Comparison of ENCODE assay signal across 8 mouse cellular contexts in genomic region chr15:96283141-96283540, GRCm38 (mm10). TPM values are rescaled to one million over a fixed set of nuclear protein-coding genes. Genes with fewer than 3 reads are reported as not detected.
A peak's percentile ranks its signal among the peaks of the same experiment; 100 is the strongest.
DNase-seq lines count a peak whose midpoint lies in the region; ATAC-seq and TF ChIP-seq lines count a peak whose summit lies in the region.

No protein-coding gene starts in this region.

- H3K79me2 ChIP-seq in MEL (ENCODE audit: control insufficient read depth, insufficient read depth, low read length, poor library complexity) = peaks cover 75% of the 10 kb centered on the region

- no peak for ATAC-seq in hindbrain, embryonic 11.5 days (ENCODE audit: low FRiP score)

- H3K9me3 ChIP-seq in heart, embryonic 10.5 days = no peaks in the 10 kb centered on the region
- no peaks in the 10 kb centered on the region for H3K9me3 ChIP-seq in MEL (replicated peaks; ENCODE audit: insufficient read depth, low read length)
- H3K9me3 ChIP-seq in hindbrain, embryonic 11.5 days (ENCODE audit: control insufficient read depth, low read length) = no peaks in the 10 kb centered on the region; the same call in 1 of the 2 replicates
- no peaks in the 10 kb centered on the region; the same call in 1 of the 2 replicates for H3K9me3 ChIP-seq in midbrain, embryonic 10.5 days (replicated peaks)

- peak overlapping the region; percentile 45 for H3K4me2 ChIP-seq in hindbrain, embryonic 11.5 days (replicated peaks; ENCODE audit: low read depth, low read length)

- peaks cover 30% of the 10 kb centered on the region for H3K36me3 ChIP-seq in heart, embryonic 10.5 days
- H3K36me3 ChIP-seq in MEL (ENCODE audit: control insufficient read depth in 1 of 2, insufficient read depth in 2 of 2, low read length in 2 of 2) = peaks cover 2 to 44% of the 10 kb centered on the region in 2 experiments
- H3K36me3 ChIP-seq in hindbrain, embryonic 11.5 days (ENCODE audit: control insufficient read depth, insufficient read depth, low read length) = peaks cover 3% of the 10 kb centered on the region; the same call in 1 of the 2 replicates
- H3K36me3 ChIP-seq in midbrain, embryonic 10.5 days = peaks cover 44% of the 10 kb centered on the region

- peaks cover 25% of the 10 kb centered on the region; the same call in 1 of the 2 replicates for H3K4me1 ChIP-seq in heart, embryonic 10.5 days
- peaks cover 12 to 24% of the 10 kb centered on the region in 2 experiments for H3K4me1 ChIP-seq in MEL (ENCODE audit: control insufficient read depth in 1 of 2, insufficient read depth in 2 of 2, low read length in 2 of 2)
- H3K4me1 ChIP-seq in hindbrain, embryonic 11.5 days (replicated peaks; ENCODE audit: control insufficient read depth, insufficient read depth, low read length) = no peaks in the 10 kb centered on the region
- H3K4me1 ChIP-seq in midbrain, embryonic 10.5 days = peaks cover 35% of the 10 kb centered on the region

- peak overlapping the region; percentile 89 for H3K4me3 ChIP-seq in heart, embryonic 10.5 days
- H3K4me3 ChIP-seq in MEL (ENCODE audit: control insufficient read depth in 1 of 2, insufficient read depth in 1 of 2, low read depth in 2 of 2, low read length in 2 of 2) = peak overlapping the region in 1 of 2 experiments; percentile 12; a peak in 2 of 4 replicates
- peak overlapping the region; percentile 96 for H3K4me3 ChIP-seq in hindbrain, embryonic 11.5 days (ENCODE audit: low read depth, low read length)
- H3K4me3 ChIP-seq in midbrain, embryonic 10.5 days = peak overlapping the region; percentile 79

- WGBS in heart, embryonic 10.5 days = 83% methylated on average over 8 of the region's 8 CpGs
- 71% methylated on average over 8 of the region's 8 CpGs for WGBS in hindbrain, embryonic 11.5 days
- WGBS in midbrain, embryonic 10.5 days = 78% methylated on average over 8 of the region's 8 CpGs

- H3K9ac ChIP-seq in MEL (ENCODE audit: control insufficient read depth, low read depth, low read length, poor library complexity, severe bottlenecking) = peak overlapping the region; percentile 100
- no peak overlapping the region for H3K9ac ChIP-seq in hindbrain, embryonic 11.5 days (ENCODE audit: low read depth, low read length)

- no peak for TF ChIP-seq EP300 in MEL (IDR thresholded peaks at IDR 0.05; ENCODE audit: low read depth in 1 of 2, low read length in 2 of 2)

- H3K27ac ChIP-seq in heart, embryonic 10.5 days = no peak overlapping the region
- H3K27ac ChIP-seq in MEL (ENCODE audit: control insufficient read depth, low read depth, low read length) = no peak overlapping the region
- no peak overlapping the region for H3K27ac ChIP-seq in hindbrain, embryonic 11.5 days (ENCODE audit: low read depth, low read length)
- peak overlapping the region; percentile 100; the same call in 1 of the 2 replicates for H3K27ac ChIP-seq in midbrain, embryonic 10.5 days (replicated peaks)

- no peak for TF ChIP-seq POLR2A in MEL (IDR thresholded peaks at IDR 0.05; ENCODE audit: control insufficient read depth in 1 of 2, insufficient read depth in 1 of 2, low read depth in 1 of 2, low read length in 2 of 2, poor library complexity in 1 of 2)

- DNase-seq in heart, embryonic 10.5 days (ENCODE audit: low spot score) = no peak
- no peak for DNase-seq in heart, adult 9 months (ENCODE audit: low spot score in 2 of 2)
- DNase-seq in MEL (ENCODE audit: low read depth, low spot score) = no peak
- DNase-seq in hindbrain, embryonic 11.5 days (ENCODE audit: low spot score) = no peak
- DNase-seq in midbrain, embryonic 10.5 days (ENCODE audit: low spot score) = no peak
- DNase-seq in natural killer cell, adult 2 months (ENCODE audit: low spot score in 2 of 2) = no peak
- DNase-seq in embryo, embryonic 9.5 days (ENCODE audit: extremely low spot score) = no peak
- no peak for DNase-seq in cerebellum, adult 11 months

- no peak for TF ChIP-seq CTCF in MEL (IDR thresholded peaks at IDR 0.05 in 2 of 3, conservative IDR thresholded peaks at IDR 0.05 in 1 of 3; ENCODE audit: control insufficient read depth in 1 of 3, insufficient read depth in 1 of 3, low read depth in 2 of 3, low read length in 3 of 3, poor library complexity in 1 of 3, severe bottlenecking in 1 of 3)

- no peaks in the 10 kb centered on the region for H3K27me3 ChIP-seq in heart, embryonic 10.5 days (ENCODE audit: insufficient read depth, poor library complexity, severe bottlenecking)
- H3K27me3 ChIP-seq in MEL (ENCODE audit: control insufficient read depth in 1 of 2, insufficient read depth in 2 of 2, low read length in 2 of 2) = no peaks in the 10 kb centered on the region
- no peaks in the 10 kb centered on the region for H3K27me3 ChIP-seq in hindbrain, embryonic 11.5 days (ENCODE audit: control insufficient read depth, insufficient read depth, low read length)
- no peaks in the 10 kb centered on the region for H3K27me3 ChIP-seq in midbrain, embryonic 10.5 days (ENCODE audit: low read depth, poor library complexity, severe bottlenecking)

- no peak for TF ChIP-seq RAD21 in MEL (IDR thresholded peaks at IDR 0.05; ENCODE audit: low read depth, low read length)

TF ChIP-seq in MEL, 35 proteins besides CTCF, POLR2A, EP300 and RAD21:
- no peak for TF ChIP-seq NRF1 (IDR thresholded peaks at IDR 0.05; ENCODE audit: insufficient read depth, low read depth, low read length, poor library complexity, severe bottlenecking)
- TF ChIP-seq ZC3H11A (IDR thresholded peaks at IDR 0.05; ENCODE audit: low read depth, low read length) = no peak
- TF ChIP-seq KAT2A (conservative IDR thresholded peaks at IDR 0.05; ENCODE audit: low read depth, low read length) = no peak
- no peak for TF ChIP-seq TCF12 (IDR thresholded peaks at IDR 0.05; ENCODE audit: low read depth, low read length)
- no peak for TF ChIP-seq GABPA (IDR thresholded peaks at IDR 0.05; ENCODE audit: low read depth, low read length)
- no peak for TF ChIP-seq MAFK (IDR thresholded peaks at IDR 0.05; ENCODE audit: borderline replicate concordance, low read depth, low read length)
- no peak for TF ChIP-seq CHD2 (IDR thresholded peaks at IDR 0.05; ENCODE audit: low read length)
- no peak for TF ChIP-seq MAZ (IDR thresholded peaks at IDR 0.05; ENCODE audit: low read depth, low read length)
- TF ChIP-seq ELF1 (IDR thresholded peaks at IDR 0.05; ENCODE audit: low read depth, low read length) = no peak
- no peak for TF ChIP-seq CHD1 (IDR thresholded peaks at IDR 0.05; ENCODE audit: low read depth, low read length)
- TF ChIP-seq RCOR1 (IDR thresholded peaks at IDR 0.05; ENCODE audit: low read depth, low read length) = no peak
- TF ChIP-seq SIN3A (IDR thresholded peaks at IDR 0.05; ENCODE audit: low read length) = no peak
- no peak for TF ChIP-seq TBP (IDR thresholded peaks at IDR 0.05; ENCODE audit: low read depth, low read length)
- TF ChIP-seq ZMIZ1 (IDR thresholded peaks at IDR 0.05; ENCODE audit: low read depth, low read length) = no peak
- TF ChIP-seq MXI1 (IDR thresholded peaks at IDR 0.05; ENCODE audit: low read depth, low read length) = no peak
- TF ChIP-seq ETS1 (IDR thresholded peaks at IDR 0.05; ENCODE audit: low read depth, low read length) = no peak
- TF ChIP-seq HCFC1 (IDR thresholded peaks at IDR 0.05; ENCODE audit: low read depth, low read length) = no peak
- TF ChIP-seq ZNF384 (IDR thresholded peaks at IDR 0.05; ENCODE audit: low read depth, low read length) = no peak
- TF ChIP-seq USF1 (IDR thresholded peaks at IDR 0.05; ENCODE audit: low read depth, low read length) = no peak

RNA-seq across cellular contexts. Expression of gene Arid2, which starts 4.2 kb away (rescaled TPM):
- polyA plus RNA-seq in heart, embryonic 10.5 days (2016; fragmentation: Nextera tagmentation; extraction: Ambion mirVana) = 18.3 and 22.0 TPM in 2 replicates
- total RNA-seq in MEL (2012; rRNA removed) = 20.3 and 21.3 TPM in 2 replicates
- 10 to 100 TPM; 25.9 to 31.2 TPM for polyA plus RNA-seq in MEL (2012; ENCODE audit: insufficient read depth in 1 of 2, insufficient read length in 2 of 2, low read depth in 1 of 2, low replicate concordance in 2 of 2, missing spikeins in 1 of 2)
- polyA plus RNA-seq in hindbrain, embryonic 11.5 days (2014; fragmentation: Nextera tagmentation; extraction: Ambion mirVana) = 37.0 and 39.0 TPM in 2 replicates
- 26.2 and 27.6 TPM in 2 replicates for polyA plus RNA-seq in midbrain, embryonic 10.5 days (2016; fragmentation: Nextera tagmentation; extraction: Ambion mirVana)
